Mouse (Mus musculus) lung, embryonic 15.5 days (tissue): ENCODE measurements around the gene Tmem219. TPM values are rescaled to one million over a fixed set of nuclear protein-coding genes. Genes with fewer than 3 reads are reported as not detected.

ENCODE experiments used
- ATAC-seq: fragments of 200-750 bp; cut with Nextera tagmentation; 2 replicates; pipeline ENCODE4 v1.8.0; 2017; ENCODE audit warnings: moderate number of reproducible peaks, borderline replicate concordance; ENCODE audit not compliant: low FRiP score, low TSS enrichment; ENCODE audit errors: extremely low read depth
- H3K27ac ChIP-seq: fragments of 300-500 bp; sonication (generic); 2 replicates; pipeline ENCODE4 v1.5.1; 2015; ENCODE audit warnings: moderate library complexity, mild to moderate bottlenecking, inconsistent platforms
- H3K27me3 ChIP-seq: fragments of 300-500 bp; sonication (generic); 2 replicates; pipeline ENCODE4 v1.6.1; 2015; ENCODE audit warnings: inconsistent platforms
- H3K36me3 ChIP-seq: fragments of 300-500 bp; sonication (generic); 2 replicates; pipeline ENCODE4 v1.6.1; 2015; ENCODE audit warnings: inconsistent platforms
- H3K4me1 ChIP-seq: fragments of 300-500 bp; sonication (generic); 2 replicates; pipeline ENCODE4 v1.6.1; 2015; ENCODE audit warnings: inconsistent platforms
- H3K4me2 ChIP-seq: fragments of 300-500 bp; sonication (generic); 2 replicates; pipeline ENCODE4 v1.6.1; 2015; ENCODE audit warnings: inconsistent platforms, mild to moderate bottlenecking, moderate library complexity
- H3K4me3 ChIP-seq: fragments of 300-500 bp; sonication (generic); 2 replicates; pipeline ENCODE4 v1.5.1; 2015; ENCODE audit warnings: mild to moderate bottlenecking, inconsistent platforms
- H3K9ac ChIP-seq: fragments of 300-500 bp; sonication (generic); 2 replicates; pipeline ENCODE4 v1.6.1; 2015; ENCODE audit warnings: inconsistent platforms
- H3K9me3 ChIP-seq: fragments of 300-500 bp; sonication (generic); 2 replicates; pipeline ENCODE4 v1.6.1; 2016; ENCODE audit warnings: inconsistent platforms
- WGBS: fragments of 180-500 bp; shearing (Covaris S2); methylation state at CpG from one replicate; pipeline ENCODE4 v1.1.7; 2015; 5-methylcytosine and 5-hydroxymethylcytosine counted together
- polyA plus RNA-seq: library from polyadenylated mRNA; unstranded; fragments of >200 nt; fragmentation: Nextera tagmentation; extraction: Ambion mirVana; gene quantifications from 2 replicates; pipeline ENCODE4 v1.2.1, GENCODE M21; 2015

Gene Tmem219
- polyA plus RNA-seq: 31.6 and 32.9 TPM in 2 replicates

- no peak; the same call in 1 of the 2 replicates for ATAC-seq
- Histone ChIP-seq H3K4me1 (no peaks in the 10 kb centered on the region), H3K27ac (no peak within 1 kb of the TSS), H3K36me3 (no peaks in the 10 kb centered on the region), H3K4me3 (no peak within 1 kb of the TSS), H3K9ac (no peak within 1 kb of the TSS), H3K27me3 (no peaks in the 10 kb centered on the region), H3K9me3 (no peaks in the 10 kb centered on the region), H3K4me2 (no peak within 1 kb of the TSS)
- 42% methylated on average over 5 of the region's 5 CpGs for WGBS
Observed at GRCm38 (mm10) chr7:126922624-126923060, at the start of gene Tmem219. TSS of gene Tmem219 (minus strand) at chr7:126922917.

DNA sequence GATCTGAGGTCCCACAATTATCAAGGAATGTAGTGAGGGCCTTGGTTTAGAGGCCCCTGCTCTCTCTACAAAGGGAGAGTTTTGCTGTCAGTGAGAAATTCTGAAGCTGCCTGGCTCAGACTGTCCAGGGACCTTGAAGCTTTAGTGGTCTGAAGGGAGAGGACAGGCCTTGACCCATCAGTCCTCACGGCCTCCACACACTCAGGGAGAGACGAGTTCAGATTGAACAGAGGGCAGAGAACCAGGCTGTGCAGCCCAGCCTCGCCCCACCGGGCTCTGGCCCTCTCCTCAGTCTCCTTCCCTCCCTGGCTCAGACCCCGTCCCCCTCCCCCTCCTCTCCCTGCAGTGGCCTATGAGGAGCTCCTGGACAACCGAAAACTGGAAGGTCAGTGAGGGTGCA lies 44.6 kb upstream of the Tmem219 start:
- no peaks in the 10 kb centered on the region for H3K4me1 ChIP-seq
- no peaks in the 10 kb centered on the region for H3K9me3 ChIP-seq
- 65% methylated on average over 6 of the region's 6 CpGs for WGBS
- no peak overlapping the region for H3K27ac ChIP-seq
- no peak overlapping the region for H3K4me2 ChIP-seq
- H3K36me3 ChIP-seq: no peaks in the 10 kb centered on the region
- H3K27me3 ChIP-seq: peaks cover 21% of the 10 kb centered on the region
- ATAC-seq: no peak
- no peak overlapping the region for H3K9ac ChIP-seq
- H3K4me3 ChIP-seq: no peak overlapping the region

DNA sequence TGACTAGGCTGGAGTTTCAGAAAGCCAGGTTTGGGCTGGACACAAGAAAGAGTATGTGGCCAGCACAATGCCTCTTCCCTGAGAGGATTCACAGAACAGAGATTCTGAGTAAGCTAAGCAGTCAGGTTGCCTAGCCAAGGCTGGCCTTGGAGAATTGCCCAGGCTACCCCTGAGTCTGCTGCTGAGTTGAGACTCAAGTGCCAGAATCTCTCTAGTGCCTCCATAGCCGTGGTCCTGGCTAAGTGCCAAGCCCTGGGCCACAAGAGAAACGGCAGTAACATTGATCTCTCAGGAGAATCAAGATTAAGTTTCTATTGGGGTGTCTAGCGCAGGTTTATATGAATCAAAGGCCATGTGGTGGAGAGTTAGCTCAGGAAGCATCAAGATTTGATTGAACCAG lies 42.9 kb upstream of the Tmem219 start:
- no peak overlapping the region for H3K4me2 ChIP-seq
- ATAC-seq: no peak
- 34% methylated on average over 3 of the region's 3 CpGs for WGBS
- no peaks in the 10 kb centered on the region for H3K36me3 ChIP-seq
- H3K27ac ChIP-seq: no peak overlapping the region
- peaks cover 30% of the 10 kb centered on the region for H3K27me3 ChIP-seq
- H3K9me3 ChIP-seq: no peaks in the 10 kb centered on the region
- H3K4me1 ChIP-seq: no peaks in the 10 kb centered on the region
- no peak overlapping the region for H3K4me3 ChIP-seq
- no peak overlapping the region for H3K9ac ChIP-seq

- no peak overlapping the region for H3K4me2 ChIP-seq
- no peak overlapping the region for H3K4me3 ChIP-seq
- H3K4me1 ChIP-seq: peaks cover 9% of the 10 kb centered on the region; the same call in 1 of the 2 replicates
- no peak overlapping the region for H3K9ac ChIP-seq
- H3K36me3 ChIP-seq: no peaks in the 10 kb centered on the region
- no peak overlapping the region for H3K27ac ChIP-seq
- H3K27me3 ChIP-seq: peaks cover 30% of the 10 kb centered on the region
- no peaks in the 10 kb centered on the region for H3K9me3 ChIP-seq
- WGBS: 29% methylated on average over 19 of the region's 19 CpGs
- no peak for ATAC-seq
Observed at GRCm38 (mm10) chr7:126963548-126964286, 41.0 kb upstream of the Tmem219 start.

- Histone ChIP-seq H3K4me2 (no peak overlapping the region), H3K27me3 (peaks cover 30% of the 10 kb centered on the region), H3K4me3 (no peak overlapping the region), H3K9ac (no peak overlapping the region), H3K36me3 (no peaks in the 10 kb centered on the region), H3K27ac (no peak overlapping the region), H3K9me3 (no peaks in the 10 kb centered on the region), H3K4me1 (peaks cover 9% of the 10 kb centered on the region; the same call in 1 of the 2 replicates)
- no peak for ATAC-seq
- WGBS: 86% methylated on average over 4 of the region's 4 CpGs
Observed at GRCm38 (mm10) chr7:126961965-126962364, 39.2 kb upstream of the Tmem219 start.

DNA sequence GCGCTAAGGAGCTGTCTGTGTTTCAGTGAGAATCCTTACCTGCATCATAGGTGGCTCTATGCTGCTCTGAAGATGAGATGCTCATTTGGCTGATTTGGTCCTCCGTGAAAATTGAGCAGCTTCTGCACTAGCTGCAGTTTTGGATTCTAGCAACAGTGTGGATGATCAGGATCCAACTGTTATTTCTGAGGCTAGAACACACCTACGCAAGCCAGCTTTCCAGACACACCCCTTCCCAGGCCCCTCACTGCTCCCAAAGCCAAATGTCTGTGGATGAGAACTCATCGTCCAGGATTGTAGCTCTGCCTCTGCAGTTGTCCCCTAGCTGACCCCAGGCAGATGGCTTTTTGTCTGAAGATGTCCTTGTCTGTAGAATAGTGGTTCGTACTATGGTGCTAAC lies 38.4 kb upstream of the Tmem219 start:
- WGBS: 77% methylated on average over 5 of the region's 5 CpGs
- no peak for ATAC-seq
- Histone ChIP-seq H3K27me3 (peaks cover 30% of the 10 kb centered on the region), H3K27ac (no peak overlapping the region), H3K4me2 (no peak overlapping the region), H3K36me3 (no peaks in the 10 kb centered on the region), H3K4me1 (peaks cover 9% of the 10 kb centered on the region; the same call in 1 of the 2 replicates), H3K4me3 (no peak overlapping the region), H3K9me3 (no peaks in the 10 kb centered on the region), H3K9ac (no peak overlapping the region)

DNA sequence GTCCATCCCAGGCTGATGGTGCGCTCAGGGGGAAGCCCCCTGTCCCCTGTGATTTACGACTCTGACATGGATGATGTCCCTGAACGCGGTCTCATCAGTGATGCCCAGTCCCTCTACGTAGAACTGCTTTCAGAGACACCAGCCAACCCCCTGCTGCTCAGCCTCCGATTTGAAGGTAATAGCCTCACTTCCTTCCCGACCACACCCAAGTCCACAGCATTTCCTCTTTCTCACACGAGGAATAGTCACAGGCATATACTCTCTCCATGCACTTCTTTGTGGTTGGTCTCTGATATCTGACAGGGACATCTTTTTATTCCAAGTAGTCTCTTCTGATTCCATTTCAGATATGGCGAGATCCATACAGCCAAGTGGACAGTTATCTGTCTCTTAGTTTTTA lies 37.1 kb upstream of the Tmem219 start:
- Histone ChIP-seq H3K4me3 (no peak overlapping the region), H3K9me3 (no peaks in the 10 kb centered on the region), H3K27ac (no peak overlapping the region), H3K36me3 (no peaks in the 10 kb centered on the region), H3K27me3 (peaks cover 30% of the 10 kb centered on the region), H3K4me1 (peaks cover 9% of the 10 kb centered on the region; the same call in 1 of the 2 replicates), H3K4me2 (no peak overlapping the region), H3K9ac (no peak overlapping the region)
- ATAC-seq: no peak
- 48% methylated on average over 9 of the region's 9 CpGs for WGBS

- Histone ChIP-seq H3K36me3 (no peaks in the 10 kb centered on the region), H3K27me3 (peaks cover 35% of the 10 kb centered on the region), H3K9ac (no peak overlapping the region), H3K4me1 (peaks cover 11% of the 10 kb centered on the region; the same call in 1 of the 2 replicates), H3K9me3 (no peaks in the 10 kb centered on the region), H3K27ac (no peak overlapping the region), H3K4me3 (no peak overlapping the region), H3K4me2 (no peak overlapping the region)
- 57% methylated on average over 3 of the region's 3 CpGs for WGBS
- no peak for ATAC-seq
Observed at GRCm38 (mm10) chr7:126955125-126955524, 32.4 kb upstream of the Tmem219 start.

DNA sequence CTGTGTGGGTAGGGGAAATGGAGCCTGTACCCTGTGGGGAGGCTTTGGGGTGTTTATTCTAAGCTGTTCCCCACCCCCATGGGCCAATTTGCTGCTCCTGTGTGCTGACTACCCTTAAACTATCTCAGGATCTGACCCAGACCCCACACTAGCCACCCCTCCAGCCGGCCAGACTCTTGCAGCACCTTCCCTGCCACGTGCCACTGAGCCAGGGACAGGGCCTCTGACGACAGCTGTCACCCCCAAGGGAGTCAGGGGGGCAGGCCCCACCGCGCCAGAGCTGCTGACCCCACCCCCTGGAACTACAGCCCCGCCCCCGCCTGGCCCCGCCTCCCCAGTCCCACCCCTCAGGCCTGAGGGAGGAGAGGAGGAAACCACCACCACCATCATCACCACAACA lies 29.9 kb upstream of the Tmem219 start:
- no peak overlapping the region for H3K27ac ChIP-seq
- no peak overlapping the region for H3K4me3 ChIP-seq
- 0% methylated on average over 6 of the region's 8 CpGs for WGBS
- H3K4me2 ChIP-seq: no peak overlapping the region
- no peaks in the 10 kb centered on the region for H3K36me3 ChIP-seq
- no peaks in the 10 kb centered on the region for H3K9me3 ChIP-seq
- no peak overlapping the region for H3K9ac ChIP-seq
- H3K27me3 ChIP-seq: peaks cover 38% of the 10 kb centered on the region
- H3K4me1 ChIP-seq: peaks cover 12% of the 10 kb centered on the region
- no peak for ATAC-seq

- Histone ChIP-seq H3K9ac (no peak overlapping the region), H3K4me2 (no peak overlapping the region), H3K4me1 (peaks cover 12% of the 10 kb centered on the region), H3K9me3 (no peaks in the 10 kb centered on the region), H3K27ac (no peak overlapping the region), H3K36me3 (no peaks in the 10 kb centered on the region), H3K4me3 (no peak overlapping the region), H3K27me3 (peaks cover 38% of the 10 kb centered on the region)
- ATAC-seq: no peak
- 33% methylated on average over 4 of the region's 4 CpGs for WGBS
Observed at GRCm38 (mm10) chr7:126951741-126952140, 29.0 kb upstream of the Tmem219 start.

DNA sequence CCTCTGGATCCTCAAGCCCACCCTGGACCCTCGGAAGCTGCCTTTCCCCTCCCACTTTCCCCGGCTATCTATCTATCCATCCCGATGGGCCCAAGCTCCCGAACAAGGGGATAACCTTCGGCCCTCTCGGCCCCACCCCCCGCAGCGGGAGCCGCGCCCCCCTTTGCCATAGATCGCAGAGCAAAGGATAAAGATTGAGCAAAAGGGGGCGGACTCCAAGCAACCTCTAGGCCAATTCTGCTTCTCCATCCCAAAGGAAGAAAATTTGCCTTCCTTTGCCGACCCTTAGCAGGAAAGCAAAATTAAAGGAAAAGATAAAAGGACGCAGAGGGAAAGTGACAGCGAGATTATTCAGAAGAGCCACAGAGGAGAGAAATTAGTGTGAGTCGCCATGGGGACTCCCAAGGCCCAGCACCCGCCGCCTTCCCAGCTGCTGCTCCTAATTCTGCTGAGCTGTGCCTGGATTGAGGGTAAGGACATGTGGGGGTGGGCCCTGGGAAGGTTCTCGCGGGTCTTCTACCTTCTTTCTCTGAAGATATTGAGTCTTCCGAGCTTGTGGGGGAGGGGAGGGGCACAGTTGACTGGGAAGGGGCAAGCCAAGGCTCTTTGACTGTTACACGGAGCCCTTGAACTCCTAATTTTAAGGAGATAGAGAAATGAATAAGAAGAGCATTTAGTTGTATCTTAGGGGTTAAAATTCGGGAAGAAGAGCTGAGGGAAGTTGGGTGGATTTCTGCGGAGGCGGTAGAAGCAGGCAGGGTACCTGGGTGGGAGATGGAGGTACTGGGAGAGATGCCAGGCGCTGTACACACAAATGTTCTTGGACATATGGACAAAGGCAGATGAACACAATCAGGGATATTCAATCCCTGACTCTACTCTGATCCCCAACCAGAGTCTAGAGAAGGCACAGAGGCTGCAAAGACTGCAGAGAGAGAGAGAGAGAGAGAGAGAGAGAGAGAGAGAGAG lies 28.2 kb upstream of the Tmem219 start:
- no peaks in the 10 kb centered on the region for H3K36me3 ChIP-seq
- H3K27me3 ChIP-seq: peaks cover 38% of the 10 kb centered on the region
- 6% methylated on average over 26 of the region's 26 CpGs for WGBS
- ATAC-seq: no peak
- H3K4me2 ChIP-seq: peak overlapping the region; percentile 84
- peak overlapping the region; percentile 37; the same call in 1 of the 2 replicates for H3K4me3 ChIP-seq
- H3K9me3 ChIP-seq: no peaks in the 10 kb centered on the region
- no peak overlapping the region for H3K27ac ChIP-seq
- H3K4me1 ChIP-seq: peaks cover 12% of the 10 kb centered on the region
- no peak overlapping the region for H3K9ac ChIP-seq
